Mouse (Mus musculus) kidney, postnatal 4 days (tissue): ENCODE measurements around the gene Nbr1.
A peak's percentile ranks its signal among the peaks of the same experiment; 100 is the strongest.
"Not testable (repeated sequence)": the region's sequence is repeated elsewhere in the genome, so short reads cannot be mapped to it uniquely, and the experiment has no call there.

Experiments
- DNase-seq, 2 experiments: peaks; one replicate each; pipeline ENCODE4 v3.0.0; 2021; ENCODE audit warnings: mixed read lengths in 2 of 2

The Nbr1 gene

GRCm38 (mm10) chr11:101626995-101627856, 75.3 kb downstream of the Nbr1 start, which contains the start of gene Rdm1:
TSS of gene Rdm1 (plus strand) at chr11:101627195.
- DNase-seq: peak; percentile 88 to 93

GRCm38 (mm10) chr11:101627857-101628559, 76.1 kb downstream of the Nbr1 start:
- peak; percentile 92 to 93 for DNase-seq

GRCm38 (mm10) chr11:101628733-101629417, 76.9 kb downstream of the Nbr1 start:
- DNase-seq: not testable (repeated sequence)
